Mouse (Mus musculus) neural tube, embryonic 14.5 days (tissue): ENCODE data around the gene Tbc1d1. TPM values are rescaled to one million over a fixed set of nuclear protein-coding genes. Genes with fewer than 3 reads are reported as not detected.

Experiments
- ATAC-seq: fragments of 200-750 bp; cut with Nextera tagmentation; 2 replicates; pipeline ENCODE4 v1.8.0; 2017; ENCODE audit warnings: low read depth, mild to moderate bottlenecking, moderate TSS enrichment, moderate library complexity
- H3K27ac ChIP-seq: fragments of 300-500 bp; sonication (generic); 2 replicates; pipeline ENCODE4 v1.5.1; 2014; ENCODE audit warnings: low read depth, mild to moderate bottlenecking, control low read depth, low read length, moderate library complexity, mixed read lengths
- H3K27me3 ChIP-seq: fragments of 300-500 bp; sonication (generic); 2 replicates; pipeline ENCODE4 v1.6.1; 2014; ENCODE audit warnings: low read length; ENCODE audit not compliant: control insufficient read depth, insufficient read depth
- H3K36me3 ChIP-seq: fragments of 300-500 bp; sonication (generic); 2 replicates; pipeline ENCODE4 v1.6.1; 2014; ENCODE audit warnings: low read length, mixed read lengths; ENCODE audit not compliant: control insufficient read depth, insufficient read depth
- H3K4me1 ChIP-seq: fragments of 300-500 bp; sonication (generic); 2 replicates; pipeline ENCODE4 v1.6.1; 2014; ENCODE audit warnings: low read length; ENCODE audit not compliant: control insufficient read depth, insufficient read depth
- H3K4me2 ChIP-seq: fragments of 300-500 bp; sonication (generic); 2 replicates; pipeline ENCODE4 v1.6.1; 2014; ENCODE audit warnings: mild to moderate bottlenecking, low read depth, low read length, control low read depth
- H3K4me3 ChIP-seq: fragments of 300-500 bp; sonication (generic); 2 replicates; pipeline ENCODE4 v1.5.1; 2014; ENCODE audit warnings: low read depth, low read length, control low read depth, mixed read lengths
- H3K9ac ChIP-seq: fragments of 300-500 bp; sonication (generic); replicated peaks from 2 replicates; pipeline ENCODE4 v1.6.1; 2014; ENCODE audit warnings: low read depth, mild to moderate bottlenecking, control low read depth, low read length, mixed read lengths
- H3K9me3 ChIP-seq: fragments of 300-500 bp; sonication (generic); 2 replicates; pipeline ENCODE4 v1.6.1; 2016; ENCODE audit warnings: low read length; ENCODE audit not compliant: control insufficient read depth
- WGBS: fragments of 180-500 bp; shearing (Covaris S2); extraction: QIAGEN DNeasy Blood & Tissue Kit; methylation state at CpG from one replicate; pipeline ENCODE4 v1.1.7; 2014; 5-methylcytosine and 5-hydroxymethylcytosine counted together
- polyA plus RNA-seq: library from polyadenylated mRNA; unstranded; fragments of >200 nt; fragmentation: Nextera tagmentation; extraction: Ambion mirVana; gene quantifications from 2 replicates; pipeline ENCODE4 v1.2.1, GENCODE M21; 2014

The Tbc1d1 gene
- polyA plus RNA-seq, 1 experiment from 2014 or later, result 16.0 TPM

- peaks cover 4% of the 10 kb centered on the region; the same call in 1 of the 2 replicates for H3K4me1 ChIP-seq
- no peak overlapping the region for H3K4me2 ChIP-seq
- ATAC-seq, result no peak
- no peak overlapping the region for H3K9ac ChIP-seq
- WGBS, result 58% methylated on average over 3 of the region's 3 CpGs
- no peak overlapping the region for H3K4me3 ChIP-seq
- no peaks in the 10 kb centered on the region for H3K36me3 ChIP-seq
- H3K27ac ChIP-seq, result no peak overlapping the region
- no peaks in the 10 kb centered on the region for H3K9me3 ChIP-seq
- H3K27me3 ChIP-seq, result no peaks in the 10 kb centered on the region
Measured at GRCm38 (mm10) chr5:64235250-64235649, 79.1 kb downstream of the Tbc1d1 start.

- H3K27ac ChIP-seq, result no peak overlapping the region
- no peak for ATAC-seq
- no peaks in the 10 kb centered on the region; the same call in 1 of the 2 replicates for H3K4me1 ChIP-seq
- 82% methylated on average over 7 of the region's 7 CpGs for WGBS
- H3K27me3 ChIP-seq, result no peaks in the 10 kb centered on the region
- no peaks in the 10 kb centered on the region for H3K9me3 ChIP-seq
- H3K4me2 ChIP-seq, result no peak overlapping the region
- H3K9ac ChIP-seq, result no peak overlapping the region
- no peaks in the 10 kb centered on the region for H3K36me3 ChIP-seq
- H3K4me3 ChIP-seq, result no peak overlapping the region
Measured at GRCm38 (mm10) chr5:64236561-64236960, 80.5 kb downstream of the Tbc1d1 start.

DNA sequence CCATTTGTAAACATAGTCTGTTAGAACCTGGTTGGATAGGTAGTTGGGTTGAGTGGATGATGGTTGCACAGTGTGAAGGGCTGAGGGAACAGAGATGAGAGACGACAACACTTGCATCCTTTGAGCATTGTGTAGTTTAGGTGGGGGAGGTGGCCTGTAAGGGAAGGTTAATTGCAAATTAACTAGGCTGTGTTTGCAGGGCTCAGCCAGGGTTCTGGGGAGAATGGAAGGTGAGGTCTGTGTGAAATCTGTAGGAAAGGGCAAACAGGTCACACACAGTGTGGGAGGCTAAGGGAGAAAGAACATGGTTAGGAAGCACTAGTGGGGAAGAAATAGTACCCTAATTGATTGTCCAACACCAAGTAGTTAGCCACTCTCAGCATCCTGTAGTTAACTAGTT is 81.2 kb downstream of the Tbc1d1 start:
- Histone ChIP-seq H3K9ac (no peak overlapping the region), H3K36me3 (no peaks in the 10 kb centered on the region), H3K4me1 (no peaks in the 10 kb centered on the region; the same call in 1 of the 2 replicates), H3K4me2 (no peak overlapping the region), H3K27me3 (no peaks in the 10 kb centered on the region), H3K27ac (no peak overlapping the region), H3K9me3 (no peaks in the 10 kb centered on the region), H3K4me3 (no peak overlapping the region)
- ATAC-seq, result no peak
- WGBS, result 27% methylated on average over 1 of the region's 1 CpGs

DNA sequence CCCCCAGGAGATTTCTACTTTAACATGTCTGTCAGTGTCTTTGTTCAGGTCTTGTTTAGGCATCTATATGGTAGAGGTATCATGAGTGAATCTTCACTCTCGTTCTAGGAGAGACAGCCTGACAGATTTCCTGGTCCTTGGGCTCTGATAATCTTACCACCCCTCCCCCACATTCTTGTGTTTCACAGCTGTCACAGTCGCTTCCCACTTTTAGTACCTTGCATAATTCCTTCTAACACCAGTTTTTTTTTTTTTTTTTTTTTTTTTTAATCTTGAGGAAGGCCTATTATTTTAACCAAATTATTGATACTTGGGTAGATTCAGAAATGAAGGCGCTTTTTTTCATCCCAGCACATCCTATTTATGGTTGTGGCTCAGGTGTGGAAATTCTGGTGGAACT is 81.6 kb downstream of the Tbc1d1 start:
- Histone ChIP-seq H3K4me3 (no peak overlapping the region), H3K4me2 (no peak overlapping the region), H3K27ac (no peak overlapping the region), H3K36me3 (no peaks in the 10 kb centered on the region), H3K9me3 (no peaks in the 10 kb centered on the region), H3K9ac (no peak overlapping the region), H3K4me1 (no peaks in the 10 kb centered on the region; the same call in 1 of the 2 replicates), H3K27me3 (no peaks in the 10 kb centered on the region)
- ATAC-seq, result no peak
- WGBS, result 67% methylated on average over 3 of the region's 3 CpGs

DNA sequence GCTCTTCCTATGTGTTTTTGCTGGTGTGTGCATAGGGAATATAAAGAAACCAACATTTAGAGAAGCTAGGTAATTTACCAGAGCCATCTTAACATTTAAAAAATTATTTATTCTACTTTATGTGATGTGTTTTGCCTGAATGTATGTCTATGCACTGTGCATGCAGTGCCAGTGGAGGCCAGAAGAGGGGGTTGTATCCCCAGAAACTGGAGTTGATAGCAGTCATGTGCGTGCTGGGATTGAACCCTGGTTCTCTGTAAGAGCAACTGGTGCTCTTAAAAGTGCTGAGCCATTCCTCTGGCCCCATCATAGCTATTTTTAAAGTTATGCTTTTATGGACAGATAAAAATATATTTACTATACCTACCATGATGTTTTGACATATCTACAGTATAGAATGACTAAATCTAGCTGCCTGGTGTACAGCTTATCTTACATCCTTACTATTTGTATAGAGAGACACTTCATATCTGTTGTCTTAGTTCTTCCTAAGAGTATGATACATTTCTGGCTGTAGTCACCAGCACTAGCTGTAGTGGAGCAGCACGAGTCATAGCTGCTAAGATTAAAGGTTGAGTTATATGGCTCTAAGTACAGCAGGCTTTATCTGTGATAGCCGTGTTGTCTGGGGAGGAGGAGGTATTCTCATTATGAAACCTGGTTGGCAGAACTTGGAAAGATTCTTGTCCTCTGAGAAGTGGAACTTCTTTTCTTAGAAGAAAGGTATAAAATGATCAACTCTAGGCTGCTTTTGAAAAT is 83.0 kb downstream of the Tbc1d1 start:
- WGBS, result 87% methylated on average over 3 of the region's 3 CpGs
- Histone ChIP-seq H3K9me3 (no peaks in the 10 kb centered on the region), H3K36me3 (no peaks in the 10 kb centered on the region), H3K27ac (no peak overlapping the region), H3K27me3 (no peaks in the 10 kb centered on the region), H3K9ac (no peak overlapping the region), H3K4me1 (no peaks in the 10 kb centered on the region; the same call in 1 of the 2 replicates), H3K4me3 (no peak overlapping the region), H3K4me2 (no peak overlapping the region)
- ATAC-seq, result no peak

DNA sequence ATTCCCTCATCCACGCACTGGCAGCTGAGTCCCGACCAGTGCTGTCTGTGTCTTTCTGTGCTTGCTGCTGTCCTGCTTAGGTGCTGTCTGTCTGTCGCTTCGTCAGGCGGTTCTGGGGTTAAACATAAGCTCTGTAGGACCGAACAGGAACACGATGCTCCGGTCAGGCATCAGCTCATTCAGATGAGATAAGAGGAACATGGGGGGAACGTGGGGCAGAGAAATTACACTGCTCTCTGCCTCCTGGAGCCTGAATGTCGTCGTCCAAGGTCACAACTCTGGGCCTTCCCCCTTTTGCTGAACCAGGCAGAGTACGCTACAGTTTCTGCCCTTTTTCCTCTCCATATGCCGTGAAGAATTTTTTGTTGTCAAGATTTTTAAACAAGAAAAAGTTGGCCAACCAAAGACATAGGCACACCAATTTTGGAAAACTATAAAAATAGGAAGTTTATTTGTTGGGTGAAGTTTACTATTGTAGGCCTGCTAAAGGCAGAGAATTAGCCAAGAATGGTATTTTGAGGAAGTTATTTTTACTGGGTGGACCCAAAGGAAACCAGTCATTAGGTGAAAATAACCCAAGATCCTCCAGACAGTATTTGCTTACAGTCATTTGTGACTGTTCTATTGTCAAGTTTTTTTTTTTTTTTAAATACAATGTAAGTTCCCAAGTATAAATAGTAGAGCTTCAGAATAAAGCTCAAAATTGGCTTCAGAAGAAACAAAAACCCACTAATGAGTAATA is 85.0 kb downstream of the Tbc1d1 start:
- H3K27ac ChIP-seq, result no peak overlapping the region
- H3K9ac ChIP-seq, result no peak overlapping the region
- H3K9me3 ChIP-seq, result no peaks in the 10 kb centered on the region
- no peak overlapping the region for H3K4me2 ChIP-seq
- ATAC-seq, result no peak
- no peaks in the 10 kb centered on the region for H3K36me3 ChIP-seq
- H3K4me3 ChIP-seq, result no peak overlapping the region
- H3K4me1 ChIP-seq, result no peaks in the 10 kb centered on the region
- no peaks in the 10 kb centered on the region for H3K27me3 ChIP-seq
- WGBS, result 85% methylated on average over 13 of the region's 13 CpGs

DNA sequence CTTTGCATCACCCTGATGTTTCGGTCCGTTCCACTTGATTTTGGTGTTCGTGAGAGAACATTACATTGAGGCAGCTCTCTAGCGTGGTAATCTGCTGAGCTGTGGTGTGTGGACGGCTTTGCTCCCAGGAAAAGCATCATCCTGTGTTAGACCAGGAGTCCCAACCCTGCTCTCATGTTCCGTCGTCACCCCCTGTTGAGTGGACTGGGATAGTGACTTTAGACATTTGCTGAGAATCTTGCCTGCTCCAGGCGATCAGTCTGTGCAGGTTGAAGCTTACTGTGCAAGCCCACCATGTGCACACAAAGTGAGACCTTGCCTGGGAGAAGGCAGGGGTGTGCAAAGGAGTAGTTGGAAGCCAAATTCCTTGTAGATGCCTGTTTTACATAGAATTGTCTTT is 85.8 kb downstream of the Tbc1d1 start:
- Histone ChIP-seq H3K9ac (no peak overlapping the region), H3K27ac (no peak overlapping the region), H3K4me2 (no peak overlapping the region), H3K27me3 (no peaks in the 10 kb centered on the region), H3K4me3 (no peak overlapping the region), H3K4me1 (no peaks in the 10 kb centered on the region), H3K9me3 (no peaks in the 10 kb centered on the region), H3K36me3 (no peaks in the 10 kb centered on the region)
- WGBS, result 90% methylated on average over 8 of the region's 8 CpGs
- no peak for ATAC-seq

- Histone ChIP-seq H3K27ac (no peak overlapping the region), H3K4me3 (no peak overlapping the region), H3K27me3 (no peaks in the 10 kb centered on the region), H3K9ac (no peak overlapping the region), H3K36me3 (no peaks in the 10 kb centered on the region), H3K9me3 (no peaks in the 10 kb centered on the region), H3K4me1 (no peaks in the 10 kb centered on the region), H3K4me2 (no peak overlapping the region)
- ATAC-seq, result peak; percentile 46; the same call in 1 of the 2 replicates
- WGBS, result 76% methylated on average over 9 of the region's 9 CpGs
Measured at GRCm38 (mm10) chr5:64242795-64243455, 86.8 kb downstream of the Tbc1d1 start.

- Histone ChIP-seq H3K27me3 (no peaks in the 10 kb centered on the region), H3K9me3 (no peaks in the 10 kb centered on the region), H3K4me3 (no peak overlapping the region), H3K4me1 (no peaks in the 10 kb centered on the region), H3K9ac (no peak overlapping the region), H3K36me3 (no peaks in the 10 kb centered on the region), H3K27ac (no peak overlapping the region), H3K4me2 (no peak overlapping the region)
- WGBS, result 34% methylated on average over 6 of the region's 6 CpGs
- ATAC-seq, result no peak
Measured at GRCm38 (mm10) chr5:64243666-64244065, 87.6 kb downstream of the Tbc1d1 start.
